20 mouse cellular contexts compared by ENCODE assay signal in the genomic region with DNA sequence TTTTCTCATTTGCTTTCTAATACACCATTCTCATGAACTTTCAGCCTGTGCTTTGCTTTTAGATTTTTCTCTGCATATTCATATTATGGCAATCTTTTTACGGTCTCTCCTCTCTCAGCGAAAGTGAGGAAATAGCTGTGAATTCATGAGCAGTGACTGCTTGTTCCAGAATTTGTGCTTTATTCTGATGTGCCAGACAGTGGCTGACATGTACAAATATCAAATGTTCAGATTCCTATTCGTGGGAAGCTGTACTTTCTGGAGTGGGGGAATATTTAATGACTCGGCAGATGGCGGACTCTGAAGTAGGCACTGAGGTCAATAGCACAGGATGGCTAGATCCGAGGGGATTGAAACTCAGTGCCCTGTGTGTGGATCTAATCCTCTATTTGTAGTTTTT.
A peak's percentile ranks its signal among the peaks of the same experiment; 100 is the strongest.
DNase-seq lines count a peak whose midpoint lies in the region; ATAC-seq lines count a peak whose summit lies in the region.
"Had no signal": no experiment of that assay in that cellular context is flagged by ENCODE, and none has a peak within 500 bp of the region (broad histone marks: within the 10 kb centered on the region; RNA-seq: fewer than 3 reads in every experiment).

No protein-coding gene starts in this region.

- peaks cover 20% of the 10 kb centered on the region for H3K4me1 ChIP-seq in forebrain, embryonic 14.5 days (ENCODE audit: control insufficient read depth, insufficient read depth, low read length)
- H3K4me1 ChIP-seq in forebrain, embryonic 11.5 days (replicated peaks; ENCODE audit: control insufficient read depth, insufficient read depth, low read length): no peaks in the 10 kb centered on the region
- H3K4me1 ChIP-seq in hindbrain, embryonic 14.5 days (replicated peaks; ENCODE audit: control insufficient read depth, insufficient read depth, low read length): peaks cover 16% of the 10 kb centered on the region

- peak; percentile 62; the same call in 1 of the 2 replicates for ATAC-seq in forebrain, embryonic 14.5 days
- no peak for ATAC-seq in forebrain, embryonic 11.5 days (replicated peaks; ENCODE audit: low FRiP score)
- ATAC-seq in erythroblast, adult 5-6 weeks (replicated peaks; ENCODE audit: low FRiP score, poor library complexity, severe bottlenecking): no peak
- ATAC-seq in hindbrain, embryonic 14.5 days (ENCODE audit: low FRiP score): no peak
- ATAC-seq: intestine, embryonic 16.5 days had no signal

- no peaks in the 10 kb centered on the region for H3K27me3 ChIP-seq in forebrain, embryonic 14.5 days (replicated peaks; ENCODE audit: control insufficient read depth, insufficient read depth, low read length)
- no peaks in the 10 kb centered on the region for H3K27me3 ChIP-seq in forebrain, embryonic 11.5 days (ENCODE audit: control insufficient read depth, insufficient read depth, low read length)
- no peaks in the 10 kb centered on the region for H3K27me3 ChIP-seq in hindbrain, embryonic 14.5 days (ENCODE audit: control insufficient read depth, insufficient read depth, low read length)
- H3K27me3 ChIP-seq: embryonic facial prominence, embryonic 13.5 days; heart, embryonic 12.5 days; hindbrain, embryonic 15.5 days had no signal

- H3K4me2 ChIP-seq in forebrain, embryonic 14.5 days (ENCODE audit: low read length): no peak overlapping the region
- no peak overlapping the region for H3K4me2 ChIP-seq in forebrain, embryonic 11.5 days (ENCODE audit: low read depth, low read length, severe bottlenecking)
- no peak overlapping the region for H3K4me2 ChIP-seq in hindbrain, embryonic 14.5 days (replicated peaks)
- H3K4me2 ChIP-seq: embryonic facial prominence, embryonic 13.5 days; heart, embryonic 12.5 days; hindbrain, embryonic 15.5 days had no signal

- peak; percentile 73 for DNase-seq in forebrain, embryonic 14.5 days (ENCODE audit: low spot score)
- no peak for DNase-seq in forebrain, embryonic 11.5 days (ENCODE audit: low spot score)
- peak; percentile 42 for DNase-seq in layer of hippocampus, adult 9-11 months
- DNase-seq in layer of hippocampus, adult 11-12 months (ENCODE audit: low spot score): no peak
- peak; percentile 69 for DNase-seq in brain, adult 2 months (ENCODE audit: low read depth, low spot score)
- DNase-seq in fibroblast of lung, adult 2 months (ENCODE audit: low read depth): peak; percentile 20
- DNase-seq in hindbrain, embryonic 14.5 days (ENCODE audit: low spot score): no peak
- DNase-seq: adrenal gland, postnatal 10 days; cerebellum, adult 18-20 months; cerebellum, adult 9-11 months; cerebellum, postnatal 36 days; gastrocnemius, adult 2 months; gastrocnemius, postnatal 25 days had no signal

- 45% methylated on average over 6 of the region's 6 CpGs for WGBS in forebrain, embryonic 14.5 days
- 82% methylated on average over 6 of the region's 6 CpGs for WGBS in forebrain, embryonic 11.5 days
- WGBS in hindbrain, embryonic 14.5 days: 73% methylated on average over 6 of the region's 6 CpGs

- H3K9ac ChIP-seq in forebrain, embryonic 14.5 days (ENCODE audit: low read length): no peak overlapping the region
- no peak overlapping the region for H3K9ac ChIP-seq in forebrain, embryonic 11.5 days (ENCODE audit: low read length)
- no peak overlapping the region for H3K9ac ChIP-seq in hindbrain, embryonic 14.5 days
- H3K9ac ChIP-seq: embryonic facial prominence, embryonic 13.5 days; heart, embryonic 12.5 days; hindbrain, embryonic 15.5 days had no signal

- no peaks in the 10 kb centered on the region for H3K9me3 ChIP-seq in forebrain, embryonic 14.5 days (replicated peaks; ENCODE audit: control insufficient read depth, low read length)
- H3K9me3 ChIP-seq in forebrain, embryonic 11.5 days (ENCODE audit: control insufficient read depth, low read length): no peaks in the 10 kb centered on the region
- H3K9me3 ChIP-seq in hindbrain, embryonic 14.5 days (ENCODE audit: control insufficient read depth, low read length): no peaks in the 10 kb centered on the region
- H3K9me3 ChIP-seq: embryonic facial prominence, embryonic 13.5 days; heart, embryonic 12.5 days; hindbrain, embryonic 10.5 days; hindbrain, embryonic 15.5 days had no signal

- H3K27ac ChIP-seq in forebrain, embryonic 14.5 days (ENCODE audit: low read depth, low read length): 0 out of 2 replicates have a peak overlapping the region, but pooled peaks have one; percentile 49
- H3K27ac ChIP-seq in forebrain, embryonic 11.5 days (ENCODE audit: low read depth, low read length): no peak overlapping the region
- no peak overlapping the region for H3K27ac ChIP-seq in hindbrain, embryonic 14.5 days
- H3K27ac ChIP-seq: embryonic facial prominence, embryonic 13.5 days; gastrocnemius, adult 2 months; hindbrain, embryonic 10.5 days; hindbrain, embryonic 15.5 days had no signal

- no peaks in the 10 kb centered on the region for H3K36me3 ChIP-seq in forebrain, embryonic 14.5 days (ENCODE audit: control insufficient read depth, insufficient read depth, low read length)
- no peaks in the 10 kb centered on the region for H3K36me3 ChIP-seq in forebrain, embryonic 11.5 days (ENCODE audit: control insufficient read depth, insufficient read depth, low read length)
- no peaks in the 10 kb centered on the region for H3K36me3 ChIP-seq in hindbrain, embryonic 14.5 days (replicated peaks; ENCODE audit: control insufficient read depth, insufficient read depth)
- H3K36me3 ChIP-seq: embryonic facial prominence, embryonic 13.5 days; heart, embryonic 12.5 days; hindbrain, embryonic 10.5 days; hindbrain, embryonic 15.5 days had no signal

- H3K4me3 ChIP-seq in forebrain, embryonic 14.5 days (ENCODE audit: low read depth, low read length): no peak overlapping the region
- H3K4me3 ChIP-seq in forebrain, embryonic 11.5 days (ENCODE audit: low read depth, low read length): no peak overlapping the region
- no peak overlapping the region for H3K4me3 ChIP-seq in hindbrain, embryonic 14.5 days (replicated peaks; ENCODE audit: low read length)
- H3K4me3 ChIP-seq: embryonic facial prominence, embryonic 13.5 days; erythroblast, embryonic 14.5 days; gastrocnemius, adult 2 months; heart, embryonic 12.5 days; hindbrain, embryonic 10.5 days; hindbrain, embryonic 15.5 days had no signal

Comparison
In these comparisons a context has a peak if more than half of its experiments do, and no peak if none do; other contexts are left out.
1. DNase-seq: peak in forebrain, embryonic 14.5 days (single experiment), layer of hippocampus, adult 9-11 months (single experiment), brain, adult 2 months (single experiment) and fibroblast of lung, adult 2 months (single experiment); none in forebrain, embryonic 11.5 days (single experiment), layer of hippocampus, adult 11-12 months (single experiment) and hindbrain, embryonic 14.5 days (single experiment).